Mouse (Mus musculus): ENCODE results near the gene Ints5.

DNA sequence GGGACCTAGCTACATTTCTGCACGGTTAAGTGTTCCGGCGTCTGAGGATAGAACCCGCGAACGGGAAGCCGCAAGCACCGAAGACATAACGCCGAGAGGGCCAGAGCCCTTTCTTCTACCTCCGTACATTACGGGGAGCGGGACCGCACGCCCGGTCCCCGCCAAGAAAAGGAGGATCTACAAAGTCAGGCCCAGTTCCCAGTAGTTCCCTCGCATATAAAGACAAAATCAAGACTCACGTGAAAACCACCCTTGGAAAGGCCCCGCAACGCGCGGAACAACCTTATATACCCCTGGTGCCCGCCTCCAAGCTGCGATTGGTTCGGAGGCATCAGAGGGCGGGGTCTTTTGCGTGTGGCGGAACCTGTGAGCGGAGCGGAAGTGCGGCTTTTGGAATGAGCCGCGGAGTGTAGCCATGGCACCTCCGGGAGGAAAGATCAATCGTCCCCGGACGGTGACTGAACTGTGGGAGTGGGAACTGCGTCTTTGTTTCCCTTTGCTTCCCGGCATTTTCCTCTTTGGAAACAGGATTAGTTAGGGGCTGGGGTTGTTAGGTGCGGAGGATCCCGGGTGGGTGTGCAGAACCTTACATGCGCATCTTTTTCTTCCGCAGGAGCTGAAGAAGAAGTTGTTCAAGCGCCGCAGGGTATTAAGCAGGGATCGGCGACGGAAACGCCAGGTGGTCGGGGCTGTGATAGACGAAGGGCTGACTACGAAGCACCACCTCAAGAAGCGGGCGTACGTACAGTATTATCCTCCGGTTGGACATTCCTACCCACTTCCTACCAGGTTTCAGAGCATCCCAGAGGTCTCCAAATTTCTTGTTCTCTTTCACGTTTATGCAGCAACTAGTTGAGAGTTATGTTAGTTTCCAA is 4.1 kb upstream of the Ints5 start, which contains the start of the genes 1810009A15Rik and Gm49416:
- TF ChIP-seq CTCF (IDR thresholded peaks at IDR 0.05; ENCODE audit: low read depth, low read length) (no peak), POLR2A (IDR thresholded peaks at IDR 0.05; ENCODE audit: extremely low read depth, insufficient read depth, low read length) (peak; percentile 63; the same call in 1 of the 2 replicates)

Measured in liver, adult 2 months (tissue).